Mouse (Mus musculus): ENCODE measurements at regions not wholly inside any gene's neighbourhood (a gene's known extent, or its start where the extent isn't known, plus 50 kb on each side); places are given as distances from the start of the nearest gene placed in this dataset.
"Not testable (repeated sequence)": the region's sequence is repeated elsewhere in the genome, so short reads cannot be mapped to it uniquely, and the experiment has no call there.

DNA sequence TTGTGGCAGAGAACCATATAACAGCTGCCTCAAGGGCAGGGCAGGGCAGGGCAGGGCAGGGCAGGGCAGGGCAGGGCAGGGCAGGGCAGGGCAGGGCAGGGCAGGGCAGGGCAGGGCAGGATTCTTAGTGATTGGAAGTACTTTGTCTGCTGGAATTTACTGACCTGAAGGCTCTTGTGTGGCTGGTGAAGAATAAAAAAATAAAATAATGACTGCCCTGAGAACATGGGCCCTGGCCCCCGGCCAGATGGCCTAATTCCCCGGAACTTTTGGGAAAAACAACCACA is 169.3 kb downstream of the Qk start:
- DNase-seq = not testable (repeated sequence)

DNA sequence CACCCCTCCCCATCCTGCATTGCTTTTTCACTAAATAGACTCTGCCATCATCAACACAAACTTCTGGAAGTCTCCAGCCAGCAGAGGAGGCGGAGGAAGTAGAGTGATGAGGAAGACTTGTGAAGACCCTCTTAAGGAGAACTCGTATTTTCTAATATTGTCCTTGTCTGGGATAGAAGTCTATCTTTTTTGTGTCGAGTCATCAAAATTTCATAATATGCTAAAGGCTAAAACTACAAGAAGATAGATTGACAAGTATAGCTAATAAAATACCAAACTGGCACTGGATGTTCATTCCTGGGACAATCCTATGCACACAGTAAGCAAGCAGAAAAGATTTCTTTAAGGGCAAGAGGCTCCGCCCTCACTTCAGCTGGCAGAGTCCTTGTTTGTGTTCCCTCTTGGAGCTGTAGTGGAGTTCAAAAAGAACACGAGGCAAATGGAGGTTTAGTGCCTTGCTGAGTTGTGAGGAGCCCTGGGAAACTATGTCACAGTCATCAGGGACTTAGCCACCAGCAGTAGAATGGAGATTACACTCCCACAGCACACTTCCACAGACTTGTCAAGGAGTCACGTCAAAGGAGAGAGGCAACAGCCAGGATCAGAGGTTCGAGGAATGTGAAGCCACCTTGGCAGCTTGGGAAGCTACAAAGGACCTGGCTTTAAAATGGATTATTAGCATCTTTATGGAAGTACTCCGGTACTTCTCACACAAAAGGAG is 169.8 kb downstream of the Qk start:
- no peak for DNase-seq

DNA sequence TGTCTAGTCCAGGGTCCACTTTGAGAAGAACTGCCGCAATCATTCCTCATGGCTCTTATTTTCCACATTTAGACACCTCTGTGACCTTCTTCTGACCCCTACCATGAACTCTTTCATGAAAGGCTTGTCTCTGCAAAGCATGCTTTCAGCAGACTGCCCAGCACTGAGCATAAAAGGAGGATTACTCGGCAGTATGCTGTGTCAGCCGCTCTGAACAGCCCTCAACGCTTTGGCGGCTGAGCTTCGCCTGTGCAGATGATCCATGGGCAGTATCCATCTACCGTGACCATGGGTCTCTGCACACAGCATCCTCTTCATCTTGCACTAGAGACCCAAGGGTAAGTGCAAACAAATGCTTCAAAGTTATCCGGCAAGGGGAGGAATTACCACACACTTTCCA is 172.5 kb downstream of the Qk start:
- no peak for DNase-seq

DNA sequence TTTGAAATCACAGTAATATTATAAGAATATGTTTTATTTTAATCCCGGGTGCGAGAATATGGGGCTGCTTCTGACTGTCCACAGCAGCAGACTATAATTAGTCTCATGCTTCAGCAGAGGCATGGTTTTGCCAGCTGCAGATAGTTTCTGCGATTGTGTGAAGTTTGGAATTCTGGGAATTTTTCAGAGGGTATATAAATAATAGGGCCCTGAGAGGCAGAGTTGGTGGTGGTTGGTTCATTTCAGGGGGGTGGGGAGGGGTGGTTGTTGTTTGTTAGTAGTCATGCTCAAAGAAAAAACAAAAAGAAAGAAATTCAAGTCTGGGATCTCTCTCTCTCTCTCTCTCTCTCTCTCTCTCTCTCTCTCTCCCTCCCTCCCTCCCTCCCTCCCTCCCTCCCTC is 173.1 kb downstream of the Qk start:
- no peak for DNase-seq

DNA sequence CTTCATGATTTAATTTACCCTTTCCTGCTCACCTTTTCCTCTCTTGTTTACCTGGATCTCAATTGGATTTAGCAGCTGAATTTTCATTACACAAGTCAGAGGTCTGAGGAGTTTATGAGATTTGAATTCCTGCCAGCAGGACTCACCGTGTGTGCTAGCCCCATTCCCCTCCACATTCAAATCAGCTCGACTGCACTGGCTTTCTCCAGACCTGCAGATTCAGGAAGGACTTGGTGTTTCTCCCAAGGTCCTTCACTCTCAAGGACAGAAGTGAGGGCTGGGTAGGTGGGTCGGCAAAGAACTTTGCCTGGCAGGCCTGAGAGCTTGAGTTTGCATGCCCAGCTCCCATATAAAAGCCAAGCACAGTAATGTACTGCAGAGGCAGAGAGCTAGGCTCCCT is 180.8 kb downstream of the Qk start:
- no peak for DNase-seq

DNA sequence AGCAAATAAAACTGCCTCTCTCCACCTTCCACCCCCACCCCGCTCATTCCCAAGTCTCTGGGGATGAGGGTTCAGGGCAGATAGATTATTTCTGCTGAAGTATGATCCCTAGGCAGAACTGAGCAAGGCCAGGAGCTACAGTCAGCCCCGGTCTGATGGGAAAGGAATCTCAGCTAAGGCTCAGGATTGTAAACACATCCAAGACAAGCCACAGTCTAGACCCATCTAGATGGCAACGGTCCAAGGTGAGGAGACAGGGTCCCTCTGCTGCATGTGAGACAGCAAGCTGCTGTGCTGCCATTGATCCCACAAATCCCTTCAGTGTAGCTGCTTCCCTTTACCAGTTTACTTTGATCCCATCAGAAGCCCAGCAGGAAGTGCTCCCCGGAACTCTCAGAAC is 181.3 kb downstream of the Qk start:
- no peak for DNase-seq

DNA sequence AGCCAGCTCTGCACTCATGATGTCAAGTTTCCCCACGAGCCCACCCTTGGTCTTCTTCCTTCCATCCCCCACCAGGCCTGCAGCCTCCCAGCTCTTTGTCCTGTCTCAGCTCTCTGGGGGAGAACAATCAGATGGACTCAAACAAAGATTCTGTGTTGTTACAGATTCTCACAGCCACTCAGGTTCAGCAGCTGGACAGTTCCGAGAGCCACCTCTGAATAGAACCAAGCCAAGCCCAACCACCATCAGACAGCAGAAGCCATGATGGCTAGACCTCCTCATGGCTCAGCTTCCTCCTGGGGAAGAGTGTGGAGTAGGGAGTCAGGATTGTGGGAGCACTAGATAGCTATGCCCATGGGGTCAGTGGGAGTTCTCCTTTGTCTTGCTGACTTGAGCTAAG is 184.5 kb downstream of the Qk start:
- DNase-seq = no peak

DNA sequence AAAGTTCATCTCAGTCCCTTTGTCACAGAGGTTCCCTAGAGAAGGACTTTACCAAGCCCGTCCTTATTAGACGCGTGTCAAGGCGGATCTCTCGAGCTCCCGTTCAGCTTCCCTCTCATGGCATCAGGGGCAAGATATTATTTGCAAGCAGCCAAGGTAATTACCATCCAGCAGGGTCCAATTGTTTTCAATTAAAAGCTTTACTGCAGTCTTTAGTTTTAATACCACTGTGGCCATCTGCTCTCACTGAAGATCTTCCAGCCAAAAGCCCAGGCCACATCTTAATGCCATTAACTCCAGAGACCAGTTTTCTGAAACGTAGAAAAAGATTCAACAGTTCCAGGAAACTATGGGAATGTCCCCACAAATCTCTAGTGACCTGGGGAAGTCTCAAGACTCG is 191.1 kb downstream of the Qk start:
- no peak for DNase-seq

DNA sequence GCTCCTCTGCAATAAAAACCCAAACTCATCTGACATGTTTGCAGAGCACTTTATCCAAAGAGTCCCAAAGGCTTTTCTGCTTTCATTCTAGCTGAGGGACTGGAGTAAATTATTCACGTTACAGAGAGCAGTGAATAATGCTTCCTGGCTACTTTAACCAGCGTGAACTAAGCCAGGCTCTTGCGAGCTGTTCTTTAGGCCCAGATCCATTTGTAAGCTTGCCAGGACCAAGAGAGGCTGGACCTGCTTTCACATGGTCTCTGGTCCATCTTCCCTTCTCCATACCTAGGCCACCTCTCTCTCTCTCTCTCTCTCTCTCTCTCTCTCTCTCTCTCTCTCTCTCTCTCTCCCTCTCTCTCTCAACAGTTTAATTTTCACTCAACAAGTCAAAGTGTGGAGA is 197.2 kb downstream of the Qk start:
- no peak for DNase-seq

DNA sequence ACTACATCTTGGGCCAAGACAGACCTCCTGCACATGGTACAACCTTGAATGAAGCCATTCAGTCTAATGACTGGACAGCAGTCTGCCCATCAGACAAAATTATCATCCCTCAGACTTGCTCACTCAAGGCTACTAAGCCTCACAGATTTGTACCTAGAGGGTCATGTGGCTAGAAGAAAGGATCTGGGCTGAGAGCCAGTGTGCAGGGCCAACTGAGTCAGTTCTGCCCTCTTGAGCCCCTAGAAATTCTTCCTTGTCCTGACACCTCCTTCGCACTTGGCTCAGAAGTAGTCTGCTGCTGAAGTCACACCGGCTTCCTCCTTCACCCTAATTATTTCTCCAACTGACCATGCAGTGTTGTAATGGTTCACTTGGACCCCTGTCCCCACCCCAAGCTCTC is 207.5 kb downstream of the Qk start:
- DNase-seq = no peak

DNA sequence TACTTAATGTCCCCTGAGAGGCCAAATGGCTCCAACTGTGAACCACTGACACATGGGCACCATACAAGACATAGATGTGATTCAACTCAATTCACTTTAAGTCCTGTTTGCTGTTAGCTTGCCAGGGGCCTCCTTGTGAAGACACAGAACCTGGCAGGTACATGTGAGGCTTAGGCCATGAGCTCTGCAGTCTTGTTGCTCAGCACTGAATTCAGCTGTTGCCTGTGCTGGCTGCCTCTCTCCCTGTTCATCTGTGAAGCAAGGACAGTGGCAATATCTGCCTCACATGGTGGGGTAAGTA is 209.3 kb downstream of the Qk start:
- no peak for DNase-seq

DNA sequence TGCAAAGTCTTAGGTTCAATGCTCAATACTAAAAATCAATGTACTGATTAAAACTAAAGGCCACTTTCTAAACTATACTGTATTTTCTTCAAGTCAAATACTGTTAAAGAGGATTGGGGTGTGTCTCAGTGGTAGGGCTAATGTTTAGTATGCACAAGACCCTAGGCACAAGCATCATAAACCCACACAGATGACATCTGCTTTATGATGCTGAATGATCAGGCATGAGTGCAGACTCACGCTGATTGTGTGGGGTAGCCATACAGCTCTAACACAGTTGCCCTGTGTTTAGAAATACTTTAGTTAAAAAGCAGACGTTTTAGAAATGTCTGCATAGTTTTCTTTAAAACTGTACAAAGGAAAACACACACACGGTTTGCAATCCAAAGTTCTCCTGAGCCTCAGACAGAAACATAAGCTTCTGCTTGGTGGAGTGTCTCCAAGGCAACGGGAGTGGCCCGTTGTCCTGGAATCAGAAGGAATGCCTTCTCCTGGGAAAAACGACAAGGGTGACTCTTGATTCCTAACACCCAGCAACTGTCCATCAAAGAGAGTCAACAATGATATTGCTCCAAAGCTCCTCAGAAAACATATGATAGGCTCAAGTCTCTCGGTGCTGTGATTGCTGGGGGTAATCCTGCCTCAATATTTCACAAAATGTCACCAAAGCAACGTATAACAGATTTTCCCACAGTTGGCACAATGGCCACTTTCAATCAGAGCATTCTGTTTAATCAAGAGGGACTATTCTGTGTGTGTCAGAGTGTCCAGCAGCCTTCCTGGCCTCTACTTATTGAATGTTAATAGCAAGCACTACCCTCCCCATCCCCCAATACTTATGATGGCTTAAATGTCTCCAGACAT is 209.9 kb downstream of the Qk start:
- DNase-seq = no peak

DNA sequence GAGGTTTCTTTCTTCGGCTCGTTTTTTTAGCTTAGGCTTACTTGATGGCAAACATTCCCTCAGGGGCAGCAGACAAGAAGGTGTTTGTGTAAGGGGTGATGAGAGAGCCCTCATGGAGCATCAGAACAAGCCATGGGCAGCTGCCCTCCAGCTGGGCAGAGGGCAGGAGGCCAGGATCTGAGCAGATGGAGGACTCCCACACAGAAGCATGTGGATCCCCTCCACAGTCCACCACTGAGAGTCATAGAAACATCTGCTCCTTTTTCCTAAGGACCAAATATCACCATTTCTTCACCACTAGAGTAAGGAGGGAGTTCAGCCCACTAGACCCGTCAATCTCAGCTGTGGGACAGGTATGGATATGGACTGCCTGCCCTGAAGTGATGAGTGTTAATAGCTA is 214.4 kb downstream of the Qk start:
- no peak for DNase-seq

DNA sequence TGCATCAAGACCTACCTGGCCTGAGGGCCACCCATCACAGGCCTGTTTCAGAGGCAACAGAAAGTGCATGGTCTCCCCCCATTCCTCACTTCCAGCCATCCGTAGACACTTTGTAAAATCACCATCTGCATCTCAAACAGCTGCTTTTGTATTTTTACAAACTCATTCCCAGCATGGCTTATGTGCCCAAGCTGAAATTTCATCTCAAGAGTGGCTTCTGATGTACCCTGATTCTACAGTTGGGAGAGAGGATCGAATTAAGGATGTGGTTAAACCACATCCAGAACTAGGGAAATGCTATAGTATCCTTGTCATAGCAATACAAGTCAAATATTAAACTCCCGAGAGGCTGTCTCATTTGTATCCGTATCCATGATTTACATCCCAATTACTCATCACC is 221.5 kb downstream of the Qk start:
- no peak for DNase-seq

DNA sequence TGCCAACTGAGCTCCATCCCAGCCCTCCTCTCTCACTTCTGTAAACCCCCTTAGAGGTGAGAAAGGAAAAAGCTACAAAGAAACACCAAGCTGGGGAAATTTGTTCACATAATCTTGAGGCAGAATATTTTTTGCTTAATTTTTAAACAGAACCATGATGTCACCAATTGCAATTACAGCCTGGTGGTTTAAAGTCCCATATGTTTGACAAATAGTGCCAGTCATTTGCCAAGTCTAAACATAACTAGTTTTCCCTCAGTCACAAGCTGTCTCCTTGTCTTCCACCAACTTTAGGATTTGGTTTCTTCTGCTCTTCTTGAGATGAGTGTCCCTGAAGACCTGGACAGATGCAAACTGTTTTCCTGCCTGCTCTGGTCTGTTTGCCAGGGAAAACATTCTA is 222.0 kb downstream of the Qk start:
- DNase-seq = no peak

DNA sequence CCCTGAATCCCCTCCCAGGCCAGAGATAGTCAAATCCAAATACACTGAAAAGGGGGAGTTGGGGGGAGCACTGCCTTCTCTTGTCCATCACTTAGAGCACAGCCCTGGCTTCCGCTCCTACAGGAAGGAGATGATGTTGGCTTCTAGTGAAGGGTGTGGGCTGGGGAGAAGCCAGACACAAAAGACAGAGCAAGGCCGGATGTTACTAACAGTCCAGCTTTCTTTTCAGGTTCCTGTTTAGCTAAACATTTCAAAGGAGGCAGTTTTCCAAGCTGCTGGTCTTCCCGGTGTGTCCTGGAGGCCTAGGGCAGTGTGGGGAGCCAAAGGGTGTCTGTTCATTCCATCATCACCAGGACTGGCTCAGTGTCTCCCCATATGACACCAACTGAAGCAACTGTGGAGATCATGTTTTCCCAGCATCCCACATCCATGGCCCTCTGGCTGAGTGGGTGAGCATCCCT is 223.8 kb downstream of the Qk start:
- DNase-seq = no peak

DNA sequence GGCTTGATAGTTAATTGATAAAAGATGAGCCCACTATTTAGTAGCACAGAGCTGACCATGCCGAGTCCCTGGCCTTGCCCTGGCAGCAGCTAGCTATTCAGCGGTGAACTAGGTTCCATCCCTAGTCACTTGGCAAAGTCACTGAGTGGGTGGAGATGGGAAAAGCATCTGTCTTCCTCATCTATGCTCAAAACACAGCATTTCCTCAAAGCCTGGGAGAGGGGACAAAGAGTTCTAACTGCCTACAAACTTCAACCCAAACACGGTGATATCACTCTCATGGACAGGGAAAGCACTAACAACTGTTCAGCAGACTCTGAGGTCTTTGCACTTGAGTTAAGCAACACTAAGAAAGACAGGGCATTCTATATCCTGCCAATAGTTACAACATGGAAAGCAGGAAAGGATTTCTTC is 225.5 kb downstream of the Qk start:
- DNase-seq = no peak

DNA sequence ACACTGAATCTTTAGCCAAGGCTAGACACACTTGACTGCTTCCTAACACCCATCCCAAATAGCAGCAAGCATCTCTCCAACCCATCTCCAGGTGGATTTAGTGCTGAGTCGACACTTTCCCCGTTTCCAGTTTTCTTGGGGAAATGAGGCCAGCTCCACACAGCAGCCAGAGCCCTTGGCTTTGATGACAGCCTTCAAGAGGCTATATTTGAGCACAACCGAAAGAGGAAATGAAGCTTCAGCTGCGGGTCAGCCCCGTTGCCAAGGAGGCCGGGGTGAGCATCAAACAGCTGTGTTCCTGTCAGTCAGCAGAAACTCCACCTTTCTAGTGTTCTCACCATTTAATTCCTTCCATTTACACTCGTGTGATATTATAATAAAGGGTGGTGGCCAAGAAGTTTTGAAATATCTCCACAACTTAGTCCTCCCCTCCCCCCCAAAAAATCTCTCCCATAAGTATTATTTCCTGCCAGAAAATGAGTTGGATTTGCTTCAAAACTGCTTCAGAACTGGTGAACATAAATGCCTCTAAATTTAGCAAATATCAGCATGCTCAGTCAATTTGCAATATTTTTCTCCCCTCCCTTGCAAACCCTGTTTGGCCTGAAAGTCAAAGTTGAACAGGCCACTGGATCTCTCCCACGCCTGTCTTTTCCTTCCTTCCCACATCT is 226.1 kb downstream of the Qk start:
- no peak for DNase-seq

DNA sequence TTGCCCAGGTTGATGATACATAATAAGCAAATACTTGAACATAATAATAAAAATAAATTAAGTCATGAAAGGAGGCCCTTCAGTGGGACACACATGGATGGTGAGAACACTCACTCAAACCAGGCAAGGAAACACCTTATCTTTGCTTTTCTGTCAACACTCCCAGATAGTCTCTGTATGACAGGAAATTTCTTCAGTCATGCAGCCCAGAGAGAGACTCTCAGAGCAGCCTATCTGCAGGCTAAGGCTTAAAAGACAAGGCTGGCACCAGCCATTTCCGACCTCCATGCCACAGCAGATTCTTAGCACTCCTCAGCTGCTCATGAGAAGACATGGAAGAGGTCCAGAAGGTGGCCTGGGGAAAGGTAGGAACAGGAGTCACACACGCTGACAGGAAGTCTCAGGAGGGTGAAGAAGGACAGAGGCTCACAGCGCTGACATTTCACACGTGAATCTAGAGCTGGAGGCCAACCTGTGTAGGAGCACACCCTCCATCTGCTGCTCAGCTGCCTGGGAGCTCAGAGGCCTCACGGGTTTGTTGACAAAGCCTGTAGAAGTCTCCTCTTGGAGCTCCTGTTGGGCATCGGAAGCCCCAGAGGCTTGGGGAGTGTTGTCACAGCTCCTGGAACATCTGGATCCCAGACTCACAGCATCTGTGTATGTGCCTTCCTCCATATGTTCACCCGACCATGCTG is 232.3 kb downstream of the Qk start:
- DNase-seq = no peak

DNA sequence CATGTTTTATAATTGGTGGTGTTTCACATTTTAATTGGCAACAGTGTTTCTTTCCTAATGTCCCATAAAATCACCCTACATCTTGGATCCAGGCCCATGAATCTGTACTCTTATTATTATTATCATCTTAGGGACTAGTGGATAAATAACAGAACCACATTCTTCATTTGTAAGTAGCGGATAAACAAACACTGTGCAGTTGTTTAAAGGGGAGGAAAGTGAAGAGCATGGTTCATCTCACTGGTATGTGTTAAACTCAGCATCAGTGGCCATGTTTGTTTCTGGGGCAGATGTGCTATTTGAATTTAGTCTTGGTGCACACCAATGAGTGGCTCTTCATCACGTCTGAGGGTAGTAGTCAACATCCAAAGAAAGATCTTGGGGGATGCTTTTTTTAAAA is 233.1 kb downstream of the Qk start:
- no peak for DNase-seq

DNA sequence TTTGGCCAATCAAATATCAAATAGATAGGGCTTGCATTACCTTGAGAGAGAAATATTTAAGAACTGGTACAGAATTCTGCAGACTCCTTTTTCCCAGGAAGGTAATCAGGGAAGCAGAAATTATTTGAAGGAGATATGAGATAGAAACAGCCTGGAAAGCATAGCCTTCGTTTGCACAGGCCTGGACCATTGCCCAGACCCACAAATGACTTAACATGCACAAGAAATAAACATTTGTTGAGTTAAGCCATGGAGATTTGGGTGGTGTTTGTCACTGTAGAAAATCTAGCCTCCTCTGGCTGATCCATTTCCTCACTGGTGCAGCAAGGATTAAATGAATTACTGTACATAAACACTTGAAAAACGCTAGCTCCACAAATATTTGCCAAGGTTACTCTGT is 233.5 kb downstream of the Qk start:
- no peak for DNase-seq

DNA sequence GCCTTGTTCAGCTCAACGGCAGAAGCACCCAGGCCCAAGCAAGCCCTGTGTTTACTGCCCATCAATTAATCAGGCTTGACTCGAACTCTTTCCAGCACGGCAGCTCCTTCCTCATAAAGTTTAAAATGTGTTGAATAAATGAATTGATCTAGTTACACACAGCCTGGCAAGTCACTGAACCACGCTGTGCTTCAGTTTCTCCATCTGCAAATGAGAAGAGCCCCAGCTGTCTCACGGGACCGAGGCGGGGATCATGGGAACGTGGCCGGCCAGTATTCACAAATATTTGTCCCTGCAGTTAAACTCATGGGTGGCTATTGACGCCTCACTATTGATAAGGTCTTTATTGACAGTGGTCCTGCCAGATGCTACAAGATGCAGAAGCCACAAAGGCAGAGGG is 237.9 kb downstream of the Qk start:
- no peak for DNase-seq

DNA sequence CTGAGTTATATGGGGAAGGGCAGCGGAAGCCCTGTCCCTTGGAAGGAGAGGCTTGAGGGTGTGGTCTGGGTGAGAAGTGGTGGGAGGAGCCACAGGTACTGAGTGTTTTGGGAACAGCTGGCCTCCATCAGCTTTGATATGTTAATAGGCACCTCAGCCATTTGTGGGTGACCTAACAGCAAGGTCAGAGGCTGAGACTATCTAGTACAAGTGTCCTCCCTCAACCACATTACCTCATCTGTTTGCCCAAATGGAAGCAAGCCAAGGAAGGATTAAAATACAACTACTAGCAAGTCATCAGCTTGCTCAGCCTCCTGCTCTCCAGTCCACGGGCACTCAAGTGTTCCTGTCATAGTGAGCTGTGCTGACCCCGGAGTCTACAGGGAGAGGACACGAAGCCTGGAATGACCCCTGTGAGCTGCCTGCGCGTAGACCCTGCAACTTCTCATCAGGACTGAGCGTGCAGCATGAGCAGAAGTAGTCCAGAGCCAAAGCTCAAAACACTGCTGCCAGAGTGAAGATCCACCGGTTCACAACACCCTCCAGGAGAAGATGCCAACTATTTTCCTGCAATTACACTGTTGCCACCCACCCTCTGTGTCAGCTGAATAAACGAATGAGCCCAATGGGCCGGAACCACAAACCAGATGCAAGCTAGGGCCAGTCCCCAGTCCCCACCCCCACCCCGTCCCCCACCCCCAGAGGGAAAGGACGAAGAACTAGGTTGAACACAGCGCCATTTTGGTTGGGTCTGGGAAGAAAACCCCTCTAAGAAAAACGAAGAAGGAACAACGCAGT is 239.6 kb downstream of the Qk start:
- no peak for DNase-seq

Measured in cerebellum, adult 18-20 months (tissue).